Mouse (Mus musculus) myocyte (in vitro differentiated cells): ENCODE measurements around the gene Gdpd5.

Source experiments
- CEBPB ChIP-seq: IDR thresholded peaks from 2 replicates; pipeline ENCODE4 v1.6.1; 2011; ENCODE audit warnings: mild to moderate bottlenecking, moderate library complexity; ENCODE audit not compliant: poor library complexity, insufficient read depth, severe bottlenecking
- E2F4 ChIP-seq: IDR thresholded peaks from one replicate; pipeline ENCODE4 v1.6.1; 2011; ENCODE audit warnings: mild to moderate bottlenecking, control low read depth, moderate library complexity; ENCODE audit not compliant: insufficient read depth
- MAX ChIP-seq: IDR thresholded peaks from one replicate; pipeline ENCODE4 v1.6.1; 2011; ENCODE audit warnings: low read depth, mild to moderate bottlenecking, control low read depth
- MYOD1 ChIP-seq, 3 experiments: IDR thresholded peaks; one replicate each; pipeline ENCODE4 v1.6.1; 2011; ENCODE audit warnings: control low read depth in 2 of 3, low read depth in 2 of 3, mild to moderate bottlenecking in 2 of 3, moderate library complexity in 1 of 3; ENCODE audit not compliant: insufficient read length in 2 of 3, control insufficient read depth in 1 of 3
- MYOG ChIP-seq, 3 experiments: IDR thresholded peaks; one replicate each; pipeline ENCODE4 v1.6.1; 2011; ENCODE audit warnings: control low read depth in 2 of 3, low read depth in 2 of 3, mild to moderate bottlenecking in 2 of 3; ENCODE audit not compliant: insufficient read length in 2 of 3, control insufficient read depth in 1 of 3, insufficient read depth in 1 of 3
- POLR2A ChIP-seq: IDR thresholded peaks from one replicate; pipeline ENCODE4 v1.6.1; 2011; ENCODE audit warnings: low read depth, mild to moderate bottlenecking, control low read depth, moderate library complexity; ENCODE audit not compliant: insufficient read length
- POLR2AphosphoS2 ChIP-seq: IDR thresholded peaks from one replicate; pipeline ENCODE4 v1.6.1; 2011; ENCODE audit warnings: low read depth, control low read depth; ENCODE audit not compliant: insufficient read length
- REST ChIP-seq: IDR thresholded peaks from one replicate; pipeline ENCODE4 v1.6.1; 2011; ENCODE audit warnings: mild to moderate bottlenecking, control low read depth, moderate library complexity; ENCODE audit not compliant: insufficient read depth, insufficient read length
- SRF ChIP-seq: IDR thresholded peaks from one replicate; pipeline ENCODE4 v1.6.1; 2011; ENCODE audit warnings: low read depth; ENCODE audit not compliant: control insufficient read depth, insufficient read length
- TCF12 ChIP-seq: IDR thresholded peaks from one replicate; pipeline ENCODE4 v1.6.1; 2011; ENCODE audit warnings: mild to moderate bottlenecking, control low read depth; ENCODE audit not compliant: poor library complexity, insufficient read depth, severe bottlenecking
- TCF3 ChIP-seq: IDR thresholded peaks from one replicate; pipeline ENCODE4 v1.6.1; 2011; ENCODE audit warnings: low read depth, control low read depth; ENCODE audit not compliant: insufficient read length
- USF1 ChIP-seq: IDR thresholded peaks from one replicate; pipeline ENCODE4 v1.6.1; 2011; ENCODE audit warnings: low read depth, mild to moderate bottlenecking, control low read depth, moderate library complexity

DNA sequence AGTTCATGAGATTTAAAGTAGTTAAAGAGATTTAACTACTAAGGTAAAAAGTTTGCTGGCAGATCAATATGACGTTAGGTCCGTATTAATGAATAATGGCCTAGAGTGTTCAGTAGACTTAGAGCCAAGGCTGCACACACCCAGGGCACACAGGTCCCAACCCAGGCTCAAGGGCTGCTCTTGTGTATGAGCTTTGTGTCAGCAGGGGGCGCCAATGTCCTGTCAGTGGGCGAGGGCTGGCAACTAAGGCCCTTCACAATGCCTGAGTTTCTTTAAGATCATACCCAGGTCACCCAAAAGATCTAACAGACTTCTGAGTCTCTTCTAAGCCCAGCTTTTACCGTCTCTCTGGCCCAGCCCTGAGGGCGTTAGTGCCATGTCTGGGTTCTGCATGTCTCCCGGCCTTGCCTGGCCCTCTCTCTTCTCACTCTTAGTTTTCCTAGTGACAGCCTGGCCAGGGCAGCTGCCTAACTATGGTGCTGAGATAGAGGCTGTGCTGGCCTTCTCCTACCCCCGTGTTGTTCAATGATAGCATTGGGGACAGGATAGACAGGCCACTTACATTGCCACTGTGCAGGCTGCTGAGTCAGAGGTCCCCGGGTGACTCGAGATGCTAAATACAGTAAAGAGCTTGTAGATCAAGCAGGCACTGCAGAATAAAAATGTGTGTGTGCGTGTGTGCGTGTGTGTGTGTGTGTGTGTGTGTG, 48.3 kb upstream of the Gdpd5 start:
- TF ChIP-seq MAX (no peak), POLR2A (no peak), MYOG (IDR thresholded peaks at IDR 0.05; ENCODE audit: control insufficient read depth in 1 of 3, insufficient read depth in 1 of 3, insufficient read length in 2 of 3, low read depth in 2 of 3) (no peak), SRF (no peak), E2F4 (no peak), MYOD1 (IDR thresholded peaks at IDR 0.05; ENCODE audit: control insufficient read depth in 1 of 3, insufficient read length in 2 of 3, low read depth in 2 of 3) (no peak), USF1 (no peak), TCF3 (no peak), CEBPB (no peak), POLR2AphosphoS2 (no peak), TCF12 (no peak), REST (no peak)
